Mouse (Mus musculus) embryonic fibroblast, embryonic 13.5 days (primary cell): ENCODE measurements at regions not wholly inside any gene's neighbourhood (a gene's known extent, or its start where the extent isn't known, plus 50 kb on each side); places are given as distances from the start of the nearest gene placed in this dataset.

ENCODE experiments used
- CTCF ChIP-seq: IDR thresholded peaks from 2 replicates; pipeline ENCODE4 v1.5.1; 2011; ENCODE audit warnings: mild to moderate bottlenecking, control low read depth, low read length, moderate library complexity, borderline replicate concordance; ENCODE audit not compliant: insufficient read depth
- POLR2A ChIP-seq: IDR thresholded peaks from 2 replicates; pipeline ENCODE4 v1.6.1; 2011; ENCODE audit warnings: low read depth, mild to moderate bottlenecking, control low read depth, low read length, moderate library complexity

DNA sequence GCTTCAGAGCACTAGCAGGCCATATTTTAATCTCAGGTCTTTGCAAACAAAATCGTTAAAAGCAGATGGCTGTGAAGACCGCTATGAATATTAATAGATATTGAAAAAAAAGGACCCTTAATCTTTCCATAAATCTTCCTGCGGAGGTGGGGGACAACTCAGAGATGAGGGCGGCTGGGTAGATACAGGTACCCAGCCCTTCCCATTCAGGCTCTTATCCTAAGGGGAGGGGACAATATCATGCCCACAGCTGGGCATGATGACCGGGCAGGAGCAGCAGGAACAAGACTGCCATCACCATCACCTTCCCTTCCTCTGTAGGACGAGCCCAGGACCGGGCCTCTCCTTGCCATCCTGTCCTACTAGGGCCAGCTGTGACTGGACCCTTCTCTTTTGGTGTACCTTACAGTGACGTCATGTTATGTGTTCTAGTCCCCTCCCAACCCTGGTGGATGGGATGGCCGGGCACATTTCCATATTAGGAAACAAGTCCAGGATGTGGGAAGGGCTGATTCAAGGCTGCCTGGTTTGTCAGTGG lies 276.4 kb downstream of the Rps24 start:
- no peak for TF ChIP-seq CTCF
- TF ChIP-seq POLR2A = no peak
